Mouse (Mus musculus): ENCODE results near the gene Prok1. TPM values are rescaled to one million over a fixed set of nuclear protein-coding genes. Genes with fewer than 3 reads are reported as not detected.

Prok1 gene
- polyA plus RNA-seq, 1 experiment from 2014 or later, result not detected

- no peaks in the 10 kb centered on the region for H3K27me3 ChIP-seq
- H3K4me2 ChIP-seq (replicated peaks), result no peak overlapping the region
- no peaks in the 10 kb centered on the region for H3K9me3 ChIP-seq
- WGBS, result 66% methylated on average over 5 of the region's 5 CpGs
- no peak overlapping the region for H3K4me3 ChIP-seq
- H3K27ac ChIP-seq (replicated peaks), result peak overlapping the region; percentile 73
- H3K36me3 ChIP-seq, result no peaks in the 10 kb centered on the region
- peak; percentile 30; the same call in 1 of the 2 replicates for ATAC-seq (replicated peaks)
- no peak overlapping the region for H3K9ac ChIP-seq (replicated peaks)
- peaks cover 20% of the 10 kb centered on the region for H3K4me1 ChIP-seq
Observed at GRCm38 (mm10) chr3:107257924-107258323, 18.4 kb upstream of the Prok1 start.

- H3K27me3 ChIP-seq, result no peaks in the 10 kb centered on the region
- ATAC-seq (replicated peaks), result no peak
- no peak overlapping the region for H3K4me2 ChIP-seq (replicated peaks)
- H3K4me3 ChIP-seq, result no peak overlapping the region
- H3K36me3 ChIP-seq, result no peaks in the 10 kb centered on the region
- 73% methylated on average over 7 of the region's 7 CpGs for WGBS
- H3K4me1 ChIP-seq, result peaks cover 19% of the 10 kb centered on the region
- H3K9me3 ChIP-seq, result no peaks in the 10 kb centered on the region
- no peak overlapping the region for H3K9ac ChIP-seq (replicated peaks)
- H3K27ac ChIP-seq (replicated peaks), result no peak overlapping the region
Observed at GRCm38 (mm10) chr3:107256724-107257123, 17.2 kb upstream of the Prok1 start.

GRCm38 (mm10) chr3:107255992-107256391 is 16.5 kb upstream of the Prok1 start:
- WGBS, result 90% methylated on average over 3 of the region's 3 CpGs
- no peak for ATAC-seq (replicated peaks)

DNA sequence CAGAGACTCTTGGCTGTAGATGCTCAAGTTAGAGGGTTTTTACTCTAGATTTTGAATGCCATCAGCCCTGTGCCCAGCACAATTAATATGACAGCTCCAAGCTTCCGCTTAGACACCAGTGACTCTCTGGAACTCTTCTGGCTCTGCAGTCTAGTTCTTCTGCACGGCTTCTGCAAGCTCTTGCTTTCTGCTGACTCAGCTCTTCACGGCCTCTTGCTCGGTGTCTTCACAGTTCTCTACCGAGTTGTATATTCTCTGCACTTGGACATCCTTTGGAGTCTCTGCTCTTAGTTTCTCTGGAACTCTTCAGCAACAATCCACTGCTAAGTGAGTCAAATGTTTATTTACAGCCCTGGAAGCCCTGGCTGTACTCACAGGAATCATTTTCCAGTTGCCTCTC is 14.4 kb upstream of the Prok1 start:
- no peak overlapping the region for H3K27ac ChIP-seq (replicated peaks)
- no peak overlapping the region for H3K4me3 ChIP-seq
- no peak for ATAC-seq (replicated peaks)
- no peaks in the 10 kb centered on the region for H3K27me3 ChIP-seq
- H3K36me3 ChIP-seq, result no peaks in the 10 kb centered on the region
- no peak overlapping the region for H3K4me2 ChIP-seq (replicated peaks)
- H3K9ac ChIP-seq (replicated peaks), result no peak overlapping the region
- H3K9me3 ChIP-seq, result no peaks in the 10 kb centered on the region
- H3K4me1 ChIP-seq, result 0 out of 2 replicates have a peak, but pooled peaks cover 6% of the 10 kb centered on the region
- WGBS, result 91% methylated on average over 5 of the region's 5 CpGs

More at GRCm38 (mm10) chr3:107255992-107256391, 16.5 kb upstream of the Prok1 start:
- H3K27me3 ChIP-seq, result no peaks in the 10 kb centered on the region
- H3K4me1 ChIP-seq, result peaks cover 11% of the 10 kb centered on the region
- no peaks in the 10 kb centered on the region for H3K36me3 ChIP-seq
- no peak overlapping the region for H3K4me2 ChIP-seq (replicated peaks)
- no peaks in the 10 kb centered on the region for H3K9me3 ChIP-seq
- no peak overlapping the region for H3K4me3 ChIP-seq
- no peak overlapping the region for H3K9ac ChIP-seq (replicated peaks)
- no peak overlapping the region for H3K27ac ChIP-seq (replicated peaks)

DNA sequence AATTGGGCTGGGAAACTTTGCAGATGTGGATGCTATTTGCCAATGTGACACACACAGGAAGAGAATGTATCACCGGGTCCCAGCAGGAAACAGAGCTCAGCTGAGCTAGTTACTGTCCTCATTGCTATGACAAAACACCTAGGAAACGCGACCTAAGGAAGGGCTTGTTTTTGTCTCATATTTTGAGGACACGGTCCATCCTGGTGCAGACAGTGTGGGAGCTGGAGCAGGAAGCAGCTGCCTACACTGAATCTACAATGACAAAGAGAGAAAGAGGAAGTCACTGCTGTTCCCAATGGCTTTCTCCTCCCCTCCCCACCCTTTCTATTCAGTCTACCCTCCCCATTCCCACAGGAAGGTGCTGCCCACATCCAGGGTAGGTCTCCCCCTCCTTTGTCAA is 12.5 kb upstream of the Prok1 start:
- no peaks in the 10 kb centered on the region for H3K36me3 ChIP-seq
- H3K27me3 ChIP-seq, result no peaks in the 10 kb centered on the region
- no peaks in the 10 kb centered on the region for H3K9me3 ChIP-seq
- no peak for ATAC-seq (replicated peaks)
- H3K4me2 ChIP-seq (replicated peaks), result no peak overlapping the region
- WGBS, result 80% methylated on average over 4 of the region's 4 CpGs
- H3K4me3 ChIP-seq, result no peak overlapping the region
- H3K9ac ChIP-seq (replicated peaks), result no peak overlapping the region
- H3K4me1 ChIP-seq, result 0 out of 2 replicates have a peak, but pooled peaks cover 3% of the 10 kb centered on the region
- no peak overlapping the region for H3K27ac ChIP-seq (replicated peaks)

GRCm38 (mm10) chr3:107250320-107250719 is 10.8 kb upstream of the Prok1 start:
- H3K4me3 ChIP-seq, result no peak overlapping the region
- no peak for ATAC-seq (replicated peaks)
- H3K27ac ChIP-seq (replicated peaks), result no peak overlapping the region

GRCm38 (mm10) chr3:107249042-107249441 is 9.5 kb upstream of the Prok1 start:
- H3K9me3 ChIP-seq, result no peaks in the 10 kb centered on the region
- no peak overlapping the region for H3K4me2 ChIP-seq (replicated peaks)
- H3K27me3 ChIP-seq, result no peaks in the 10 kb centered on the region
- no peaks in the 10 kb centered on the region for H3K36me3 ChIP-seq
- no peak overlapping the region for H3K4me3 ChIP-seq
- no peak overlapping the region for H3K27ac ChIP-seq (replicated peaks)
- 73% methylated on average over 3 of the region's 3 CpGs for WGBS
- 0 out of 2 replicates have a peak, but pooled peaks cover 3% of the 10 kb centered on the region for H3K4me1 ChIP-seq
- ATAC-seq (replicated peaks), result no peak
- no peak overlapping the region for H3K9ac ChIP-seq (replicated peaks)

More at GRCm38 (mm10) chr3:107250320-107250719, 10.8 kb upstream of the Prok1 start:
- Histone ChIP-seq H3K9me3 (no peaks in the 10 kb centered on the region), H3K4me1 (0 out of 2 replicates have a peak, but pooled peaks cover 3% of the 10 kb centered on the region), H3K27me3 (no peaks in the 10 kb centered on the region), H3K9ac (replicated peaks) (no peak overlapping the region), H3K36me3 (no peaks in the 10 kb centered on the region), H3K4me2 (replicated peaks) (no peak overlapping the region)
- whole genome bisulfite sequencing, result 74% methylated on average over 2 of the region's 2 CpGs

- Histone ChIP-seq H3K9me3 (no peaks in the 10 kb centered on the region), H3K27me3 (no peaks in the 10 kb centered on the region), H3K4me1 (peaks cover 4% of the 10 kb centered on the region; the same call in 1 of the 2 replicates), H3K36me3 (no peaks in the 10 kb centered on the region), H3K4me3 (no peak overlapping the region), H3K4me2 (replicated peaks) (no peak overlapping the region), H3K27ac (replicated peaks) (no peak overlapping the region), H3K9ac (replicated peaks) (no peak overlapping the region)
- 80% methylated on average over 6 of the region's 6 CpGs for WGBS
- no peak for ATAC-seq (replicated peaks)
Observed at GRCm38 (mm10) chr3:107246876-107247275, 7.4 kb upstream of the Prok1 start.

- Histone ChIP-seq H3K9me3 (no peaks in the 10 kb centered on the region), H3K36me3 (no peaks in the 10 kb centered on the region), H3K4me3 (no peak overlapping the region), H3K27ac (replicated peaks) (no peak overlapping the region), H3K4me1 (peaks cover 10% of the 10 kb centered on the region; the same call in 1 of the 2 replicates), H3K27me3 (no peaks in the 10 kb centered on the region), H3K4me2 (replicated peaks) (0 out of 2 replicates have a peak overlapping the region, but pooled peaks have one; percentile 2), H3K9ac (replicated peaks) (no peak overlapping the region)
- peak; percentile 60 for ATAC-seq (replicated peaks)
- 13% methylated on average over 14 of the region's 14 CpGs for WGBS
Observed at GRCm38 (mm10) chr3:107241389-107242094, 2.0 kb upstream of the Prok1 start.

DNA sequence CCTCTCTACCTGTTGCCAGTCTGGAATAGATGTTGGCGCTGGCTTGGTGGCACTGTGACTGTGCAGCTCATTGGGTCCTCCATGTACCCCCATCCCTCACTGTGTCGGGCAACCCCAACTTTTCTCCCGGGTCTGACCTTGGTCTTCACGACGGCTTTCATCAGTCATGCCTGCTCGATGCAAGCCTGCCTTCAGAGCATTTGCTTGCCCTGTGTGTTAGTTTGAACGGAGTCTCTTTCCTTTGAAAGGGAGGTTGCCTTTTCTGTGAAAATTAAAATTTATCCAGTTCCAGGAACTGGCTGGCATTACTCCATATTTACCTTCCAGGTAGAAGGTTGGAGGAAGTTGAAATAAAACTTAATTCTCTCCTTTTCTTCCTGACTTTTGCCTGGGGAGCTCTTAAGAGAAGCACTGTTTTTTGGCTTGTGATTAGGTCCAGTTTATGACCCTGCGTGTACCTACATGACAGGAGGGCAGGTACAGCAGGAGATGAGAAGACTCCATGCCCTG is 981 bp downstream of the Prok1 start:
- ATAC-seq (replicated peaks), result no peak
- Histone ChIP-seq H3K27ac (replicated peaks) (no peak overlapping the region), H3K4me1 (peaks cover 10% of the 10 kb centered on the region; the same call in 1 of the 2 replicates), H3K36me3 (no peaks in the 10 kb centered on the region), H3K9me3 (no peaks in the 10 kb centered on the region), H3K4me3 (no peak overlapping the region), H3K27me3 (no peaks in the 10 kb centered on the region), H3K9ac (replicated peaks) (no peak overlapping the region), H3K4me2 (replicated peaks) (no peak overlapping the region)
- 90% methylated on average over 8 of the region's 8 CpGs for WGBS

DNA sequence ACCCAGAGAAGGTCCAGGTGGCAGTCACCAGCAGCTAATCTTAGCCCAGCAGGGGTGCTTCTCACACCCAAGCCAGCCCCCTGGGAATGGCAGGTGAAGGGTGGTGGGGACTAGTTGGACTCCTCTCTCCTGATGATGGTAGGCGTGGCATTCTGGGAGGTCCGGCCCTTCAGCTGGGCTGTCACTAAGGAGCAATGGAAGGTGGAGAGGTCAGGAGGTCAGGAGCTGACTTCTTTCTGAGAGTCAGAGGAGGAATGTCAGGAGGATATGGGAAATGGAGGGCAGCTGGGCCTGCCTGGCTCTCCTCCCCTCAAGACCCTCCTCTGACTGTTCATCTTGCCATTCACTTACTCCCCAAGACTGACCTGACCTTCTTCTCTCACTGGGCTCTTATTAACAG is 1.5 kb downstream of the Prok1 start:
- Histone ChIP-seq H3K27me3 (no peaks in the 10 kb centered on the region), H3K4me2 (replicated peaks) (no peak overlapping the region), H3K9ac (replicated peaks) (no peak overlapping the region), H3K4me1 (peaks cover 10% of the 10 kb centered on the region; the same call in 1 of the 2 replicates), H3K27ac (replicated peaks) (no peak overlapping the region), H3K36me3 (no peaks in the 10 kb centered on the region), H3K9me3 (no peaks in the 10 kb centered on the region), H3K4me3 (no peak overlapping the region)
- 58% methylated on average over 2 of the region's 2 CpGs for WGBS
- ATAC-seq (replicated peaks), result no peak

DNA sequence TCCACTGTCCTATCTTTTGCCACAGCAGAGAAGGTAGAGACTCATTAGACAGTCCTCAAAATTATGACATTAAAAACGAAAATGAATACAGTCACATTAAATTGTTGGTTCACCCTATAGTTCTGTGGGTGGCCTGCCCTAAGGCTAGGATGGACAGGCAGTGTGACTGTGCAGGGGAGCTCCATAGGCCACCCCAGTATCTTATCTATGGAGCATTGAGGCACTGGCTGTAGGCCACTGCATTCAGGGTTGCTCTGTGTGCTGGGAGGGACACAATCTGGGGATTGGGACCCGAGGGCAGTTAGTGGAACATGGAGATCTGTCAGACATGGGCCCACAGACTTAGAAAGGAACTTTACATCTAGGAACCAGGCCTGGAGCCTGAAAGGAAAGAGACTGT is 5.6 kb downstream of the Prok1 start:
- H3K9me3 ChIP-seq, result no peaks in the 10 kb centered on the region
- H3K27ac ChIP-seq (replicated peaks), result no peak overlapping the region
- no peaks in the 10 kb centered on the region for H3K27me3 ChIP-seq
- H3K4me3 ChIP-seq, result no peak overlapping the region
- WGBS, result 41% methylated on average over 2 of the region's 2 CpGs
- no peak overlapping the region for H3K4me2 ChIP-seq (replicated peaks)
- H3K9ac ChIP-seq (replicated peaks), result no peak overlapping the region
- no peaks in the 10 kb centered on the region for H3K4me1 ChIP-seq
- peak; percentile 41 for ATAC-seq (replicated peaks)
- no peaks in the 10 kb centered on the region for H3K36me3 ChIP-seq
